Mouse (Mus musculus) 3T3-L1 (cell line): Measurements from ENCODE around the gene Slc41a2.

Experiments
- DNase-seq: peaks from one replicate; pipeline ENCODE4 v3.0.0-alpha.2; 2015; ENCODE audit warnings: low read depth, low spot score

Gene Slc41a2

DNA sequence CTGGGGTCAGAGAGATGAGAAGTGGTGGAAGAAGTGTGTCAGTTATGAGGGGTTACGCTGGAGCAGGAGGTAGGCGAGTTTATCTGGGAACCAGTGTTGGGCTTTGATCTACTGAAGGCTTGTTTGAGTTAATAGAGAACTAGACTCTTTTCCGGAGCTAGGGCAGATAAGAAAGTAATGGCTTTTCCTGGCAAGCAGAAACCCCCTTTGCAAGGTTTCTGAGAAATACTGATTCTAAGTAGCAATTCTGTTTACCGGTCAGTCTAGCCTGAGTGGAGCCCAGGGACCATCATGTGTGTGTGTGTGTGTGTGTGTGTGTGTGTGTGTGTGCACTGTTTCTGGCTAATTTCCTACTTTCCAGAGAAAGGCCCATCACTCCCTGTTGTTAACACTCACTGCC, 109.1 kb downstream of the Slc41a2 start:
- DNase-seq, result no peak

DNA sequence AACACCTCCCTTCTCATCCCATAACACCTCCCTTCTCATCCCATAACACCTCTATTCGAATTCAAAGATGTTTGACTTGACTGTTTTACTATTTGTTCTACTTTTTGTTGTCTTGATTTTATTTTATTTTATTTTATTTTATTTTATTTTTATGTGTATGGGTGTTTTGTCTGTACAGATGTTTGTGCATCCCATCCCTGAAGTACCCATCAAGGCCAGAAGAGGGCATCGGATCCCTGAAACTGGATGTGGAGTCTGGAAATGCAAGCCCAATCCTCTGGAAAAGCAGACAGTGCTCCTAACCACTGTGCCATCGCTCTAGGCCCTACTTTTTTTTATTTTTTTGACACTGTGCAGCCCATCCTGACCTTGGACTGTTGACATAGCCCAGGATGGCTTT, 112.7 kb downstream of the Slc41a2 start:
- peak; percentile 48 for DNase-seq

DNA sequence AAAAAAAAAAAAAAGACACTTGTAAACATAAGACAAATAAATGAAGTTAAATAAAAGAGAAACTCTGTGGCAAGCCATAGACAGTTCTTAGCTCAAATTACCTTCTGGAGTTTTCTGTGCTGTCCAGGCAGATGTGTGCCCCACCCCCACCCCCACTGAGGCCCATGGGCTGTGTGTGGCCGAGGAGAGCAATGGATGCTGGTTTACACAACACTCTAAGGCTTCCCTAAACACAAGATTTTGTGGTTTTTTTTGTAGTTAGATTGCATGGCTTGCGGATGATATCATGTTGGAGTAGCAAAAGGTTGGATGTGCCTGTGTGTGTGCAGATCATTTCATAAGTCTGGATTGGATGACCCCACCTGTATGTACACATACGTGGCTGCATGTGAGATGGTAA, 116.8 kb downstream of the Slc41a2 start:
- no peak for DNase-seq

DNA sequence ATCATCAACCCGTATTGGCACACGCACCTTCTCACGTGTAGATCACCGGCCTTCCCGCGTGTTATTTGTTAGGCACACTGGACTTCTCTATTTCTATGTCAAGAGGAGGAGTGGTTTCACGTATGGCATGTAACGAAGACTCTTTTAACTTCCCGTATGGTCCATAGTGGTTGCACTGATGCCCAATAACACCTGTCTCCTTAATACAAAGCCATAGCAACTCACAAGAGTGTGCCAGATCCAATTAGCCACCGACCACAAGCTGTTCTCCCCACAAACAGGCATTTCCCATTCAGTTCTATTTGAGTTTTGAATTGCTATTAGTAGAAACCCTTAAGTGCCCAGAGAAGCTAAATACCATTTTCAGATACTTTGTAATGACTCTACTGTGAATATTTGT, 117.5 kb downstream of the Slc41a2 start:
- DNase-seq, result no peak

DNA sequence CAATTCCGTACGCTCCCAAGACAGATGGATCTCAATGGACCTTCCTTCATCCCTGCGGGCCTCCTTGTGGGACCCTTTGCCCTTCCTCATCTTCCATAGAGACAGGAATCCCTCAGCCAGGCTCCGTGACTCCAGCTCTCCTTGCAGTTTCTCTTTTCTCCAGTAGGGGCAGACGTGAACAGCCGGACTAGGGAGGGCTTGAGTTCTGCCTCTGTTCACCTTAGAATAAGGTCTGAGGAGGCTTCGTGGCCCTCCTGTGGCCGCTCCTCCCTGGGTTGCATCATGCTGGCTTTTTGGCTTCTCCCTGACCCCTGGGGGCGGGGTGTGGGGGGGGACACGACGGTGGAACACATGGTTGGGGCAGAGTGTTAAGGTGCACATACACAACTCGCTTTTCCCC, 118.0 kb downstream of the Slc41a2 start:
- DNase-seq, result peak; percentile 47

DNA sequence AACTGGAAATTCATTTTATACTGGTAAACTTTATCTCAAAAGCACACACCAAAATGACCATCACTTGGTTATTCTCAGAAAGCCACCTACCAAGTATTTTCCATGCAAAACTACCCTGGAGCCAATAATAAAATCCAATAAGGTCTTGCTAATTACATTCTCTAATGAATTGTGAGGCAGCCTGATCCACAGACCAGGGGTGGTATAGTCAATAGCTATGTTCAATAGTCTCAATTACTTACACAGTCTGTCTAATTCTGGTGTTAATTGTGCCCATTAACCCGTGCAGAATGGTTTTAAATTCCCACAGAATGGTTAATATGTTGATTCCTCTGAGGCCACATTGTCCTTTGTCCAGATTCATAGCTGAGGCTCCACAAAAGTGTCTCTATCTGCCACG, 118.9 kb downstream of the Slc41a2 start:
- no peak for DNase-seq

DNA sequence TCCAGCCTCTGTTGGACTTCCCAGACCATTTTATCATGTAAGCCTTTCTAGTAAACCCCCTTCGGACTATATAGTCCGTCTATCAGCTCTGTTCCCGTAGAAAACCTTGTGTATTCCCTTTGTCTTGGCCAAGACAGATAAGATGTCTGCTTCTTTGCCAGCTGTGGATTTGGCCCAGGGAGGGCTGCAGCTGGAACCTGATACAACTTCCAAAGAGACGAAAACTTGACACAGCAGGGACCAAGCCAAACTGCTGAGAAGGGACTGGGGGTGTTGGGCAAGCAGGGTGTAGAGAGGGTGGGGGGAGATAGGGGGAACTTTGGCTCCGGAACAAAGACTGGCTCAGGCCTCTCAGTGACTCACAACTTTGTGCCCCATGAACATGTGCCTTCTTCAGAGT, 120.4 kb downstream of the Slc41a2 start:
- DNase-seq, result no peak

DNA sequence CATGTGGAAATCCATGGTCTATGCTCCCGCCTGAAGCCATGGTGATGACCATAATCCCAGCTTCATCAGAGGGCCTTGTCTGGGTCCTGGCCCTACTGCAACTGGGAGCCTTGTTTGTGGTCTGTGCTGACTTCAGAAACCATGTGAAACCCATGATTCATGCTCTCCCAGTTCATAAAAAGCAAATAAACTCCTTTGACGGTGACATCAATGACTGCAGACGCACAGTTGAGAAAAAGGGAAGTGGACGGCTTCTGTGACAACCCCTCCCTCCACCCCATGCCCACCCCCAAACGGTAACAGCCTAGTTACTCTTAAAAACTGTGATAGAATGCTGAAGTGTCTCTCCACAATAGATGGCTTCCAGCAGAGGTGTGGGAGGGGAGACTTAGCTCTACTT, 122.1 kb downstream of the Slc41a2 start:
- DNase-seq, result no peak

DNA sequence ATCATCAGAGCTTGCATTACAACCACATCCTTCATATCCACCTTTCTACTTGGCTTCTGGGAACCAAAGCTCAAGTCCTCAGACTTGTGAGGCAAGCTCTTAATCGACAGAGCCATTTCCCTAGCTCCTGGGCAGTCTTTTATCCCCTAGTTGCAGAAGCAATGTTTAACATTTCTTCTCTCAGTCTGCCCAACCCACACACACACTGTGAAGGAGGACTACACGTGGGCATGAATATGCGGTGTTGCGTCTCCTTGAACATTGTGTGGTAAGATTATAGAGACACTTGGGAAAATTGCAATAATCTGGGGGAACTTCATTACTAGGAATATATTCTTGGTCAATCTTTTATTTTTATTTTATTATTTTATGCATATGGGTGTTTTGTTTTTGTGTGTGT, 125.1 kb downstream of the Slc41a2 start:
- no peak for DNase-seq

DNA sequence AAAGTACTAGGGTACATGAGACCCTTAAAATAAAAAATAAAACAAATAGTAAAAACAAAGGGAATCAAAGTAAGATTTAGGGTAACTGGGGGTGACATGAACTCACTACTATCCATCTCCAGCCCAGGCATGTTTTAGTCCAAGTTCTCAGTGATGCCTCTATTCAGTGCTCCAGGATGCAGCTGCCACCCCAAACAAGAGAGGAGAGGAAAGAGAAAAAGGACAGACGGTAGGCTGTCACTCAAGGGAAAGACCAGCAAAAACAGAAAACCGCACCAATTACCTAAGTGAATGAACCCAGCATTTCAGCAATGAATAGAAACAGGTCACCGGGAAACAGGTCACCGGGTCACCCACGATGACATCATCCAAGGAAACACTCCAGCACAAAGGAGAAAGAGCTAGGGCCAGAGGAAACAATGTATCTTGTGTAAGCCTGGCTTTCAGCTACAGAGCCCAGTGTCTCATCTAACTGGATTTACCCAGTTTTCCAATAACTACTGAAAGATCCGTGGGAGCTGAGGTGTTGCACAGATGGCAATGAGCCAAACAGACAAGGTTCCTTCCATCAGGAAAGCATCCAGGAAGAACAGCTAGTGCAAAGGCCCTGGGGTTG, 126.6 kb downstream of the Slc41a2 start:
- DNase-seq, result peak; percentile 55

DNA sequence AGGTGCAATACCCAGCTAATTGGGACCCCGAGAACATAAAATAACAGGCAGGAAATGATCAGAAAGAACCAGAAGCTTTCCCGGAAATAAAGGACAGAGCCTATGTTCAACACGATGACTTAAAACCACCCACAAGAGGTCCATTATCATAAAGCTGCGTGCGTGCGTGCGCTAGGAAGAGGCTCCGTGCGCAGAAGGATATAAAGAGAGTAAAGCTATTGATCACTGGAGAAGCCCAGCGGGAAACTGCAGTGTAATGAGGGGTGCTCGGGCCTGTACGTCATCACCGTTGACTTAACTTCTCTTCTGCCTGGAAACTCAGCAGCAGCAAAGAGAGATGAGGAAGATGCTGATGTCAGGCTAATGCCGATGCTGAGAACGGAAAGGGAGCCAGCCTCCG, 127.6 kb downstream of the Slc41a2 start:
- DNase-seq, result no peak

DNA sequence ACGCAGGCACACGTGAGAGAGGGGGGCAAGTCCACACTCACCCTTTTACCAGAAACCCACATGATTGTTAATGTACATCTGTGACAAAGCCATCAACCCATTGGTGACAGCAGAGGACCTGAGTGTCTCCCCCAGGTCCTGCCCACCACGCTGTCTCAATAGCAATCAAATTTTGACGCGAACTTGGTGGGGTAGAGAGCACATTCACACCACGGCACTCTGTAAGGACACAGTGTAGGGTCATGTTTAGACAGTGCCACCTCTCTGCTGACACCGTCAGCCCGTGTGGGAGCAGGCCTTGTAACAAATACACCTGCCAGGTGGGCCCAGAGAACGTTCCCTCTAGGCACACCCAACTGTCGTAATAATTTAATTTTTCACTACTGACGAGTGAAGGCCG, 128.3 kb downstream of the Slc41a2 start:
- DNase-seq, result no peak

DNA sequence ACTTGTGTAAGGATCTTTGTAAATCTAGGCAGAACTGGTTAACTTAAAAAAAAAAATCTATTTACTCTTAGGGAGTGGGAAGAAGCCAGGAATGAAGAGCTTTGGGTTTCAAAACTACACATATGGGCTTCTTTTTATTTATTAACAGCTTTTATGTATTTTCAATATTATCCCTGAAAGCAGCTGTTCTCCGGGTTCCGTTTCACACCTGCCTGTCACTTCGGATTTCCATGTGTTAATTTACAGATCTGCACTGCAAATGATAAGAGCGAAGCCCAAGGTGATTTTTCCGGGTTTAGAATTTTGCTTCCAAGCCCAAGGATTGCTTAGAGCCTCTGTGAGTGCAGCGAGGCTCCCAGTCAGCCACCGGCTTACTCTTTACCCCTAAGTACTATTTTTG, 129.2 kb downstream of the Slc41a2 start:
- no peak for DNase-seq

DNA sequence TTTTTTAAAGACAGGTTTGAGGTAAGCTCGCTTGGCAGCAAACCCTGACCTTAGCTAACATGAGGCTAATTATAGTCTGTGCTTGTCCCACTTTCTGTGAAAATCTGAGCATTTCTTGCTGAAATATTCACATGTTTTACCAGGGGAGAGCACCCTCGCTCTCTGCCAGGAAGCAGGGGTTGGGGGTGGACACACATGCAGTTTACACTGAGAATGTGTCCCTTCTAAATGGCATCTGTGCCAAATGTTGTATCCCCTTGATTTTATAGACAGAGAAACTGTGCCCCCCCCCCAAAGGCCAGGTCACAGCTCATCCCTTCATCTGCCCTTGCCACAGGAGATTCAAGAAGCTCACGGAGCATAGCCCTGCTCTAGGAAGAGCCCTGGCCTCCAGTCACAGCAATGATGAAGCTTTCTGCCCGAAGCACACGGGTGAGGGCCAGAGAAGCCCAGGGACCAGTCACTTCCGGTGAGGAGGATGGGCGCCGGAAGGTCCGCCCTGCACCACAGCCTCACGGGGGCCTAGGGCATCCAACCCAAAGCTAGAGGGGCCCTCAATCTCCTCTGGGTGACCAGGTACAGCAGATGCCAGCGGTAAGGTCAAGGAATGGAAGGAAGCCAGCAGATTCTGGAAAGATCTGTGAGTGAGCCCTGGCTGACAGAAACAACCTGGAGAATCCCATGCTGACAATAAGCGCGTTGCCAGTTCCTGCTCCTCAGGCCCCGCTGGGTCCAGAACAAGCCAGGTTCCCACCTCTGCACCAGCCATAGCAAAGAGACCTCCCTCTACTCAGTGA, 134.6 kb downstream of the Slc41a2 start:
- no peak for DNase-seq

DNA sequence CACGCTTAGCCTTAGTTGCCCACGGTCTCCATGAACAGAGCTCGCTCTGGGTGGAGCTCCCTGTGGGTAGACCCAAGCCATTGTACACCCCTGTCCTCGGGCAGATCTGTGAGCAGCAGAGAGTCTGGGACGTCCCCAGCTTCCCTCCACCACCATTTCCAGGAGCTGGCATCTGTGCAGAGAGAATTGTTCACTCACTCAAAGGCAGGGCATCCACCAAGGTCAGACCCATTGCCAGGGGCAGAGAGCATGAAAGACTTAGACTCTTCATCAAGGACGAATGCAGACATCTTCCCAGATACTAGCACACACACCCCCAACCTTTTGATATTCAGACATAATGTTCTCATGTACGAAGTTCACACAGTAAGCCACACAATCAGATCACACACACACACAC, 136.2 kb downstream of the Slc41a2 start:
- DNase-seq, result no peak

DNA sequence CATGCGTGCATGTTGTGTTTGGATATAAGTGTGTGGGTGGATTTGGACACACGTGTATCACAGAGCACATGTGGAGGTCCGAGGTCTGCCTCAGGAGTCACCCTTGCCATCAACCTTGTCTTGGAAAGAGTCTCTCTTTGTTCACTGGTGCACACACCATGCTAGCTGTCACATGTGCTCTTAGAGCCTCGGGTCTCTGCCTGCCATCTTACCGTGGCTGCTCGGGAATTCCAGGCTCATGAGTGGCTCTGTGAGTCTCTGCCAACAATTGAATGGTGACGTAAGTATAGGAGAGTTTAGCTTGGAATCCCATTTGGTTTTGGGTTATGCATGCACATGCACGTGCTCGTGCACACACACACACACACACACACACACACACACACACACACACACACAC, 138.4 kb downstream of the Slc41a2 start:
- DNase-seq, result peak; percentile 78

DNA sequence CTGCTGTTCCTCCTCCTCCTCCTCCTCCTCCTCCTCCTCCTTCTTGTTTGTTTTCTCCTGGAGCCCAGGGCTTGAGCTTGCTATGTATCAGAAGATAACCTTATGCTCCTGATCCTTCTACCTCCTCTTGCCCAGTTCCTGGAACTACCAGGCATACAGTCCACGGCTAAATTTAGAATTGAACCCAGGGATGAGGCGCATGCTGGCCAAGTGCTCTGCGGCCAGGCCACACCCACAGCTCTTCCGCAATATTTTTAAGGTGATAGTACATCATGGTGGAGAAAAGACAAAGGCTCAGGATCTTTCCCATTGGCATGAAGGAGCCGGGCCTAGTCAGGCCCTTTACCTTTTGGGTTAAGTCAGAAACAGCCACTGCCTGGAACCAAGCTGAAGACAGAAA, 139.0 kb downstream of the Slc41a2 start:
- no peak for DNase-seq

DNA sequence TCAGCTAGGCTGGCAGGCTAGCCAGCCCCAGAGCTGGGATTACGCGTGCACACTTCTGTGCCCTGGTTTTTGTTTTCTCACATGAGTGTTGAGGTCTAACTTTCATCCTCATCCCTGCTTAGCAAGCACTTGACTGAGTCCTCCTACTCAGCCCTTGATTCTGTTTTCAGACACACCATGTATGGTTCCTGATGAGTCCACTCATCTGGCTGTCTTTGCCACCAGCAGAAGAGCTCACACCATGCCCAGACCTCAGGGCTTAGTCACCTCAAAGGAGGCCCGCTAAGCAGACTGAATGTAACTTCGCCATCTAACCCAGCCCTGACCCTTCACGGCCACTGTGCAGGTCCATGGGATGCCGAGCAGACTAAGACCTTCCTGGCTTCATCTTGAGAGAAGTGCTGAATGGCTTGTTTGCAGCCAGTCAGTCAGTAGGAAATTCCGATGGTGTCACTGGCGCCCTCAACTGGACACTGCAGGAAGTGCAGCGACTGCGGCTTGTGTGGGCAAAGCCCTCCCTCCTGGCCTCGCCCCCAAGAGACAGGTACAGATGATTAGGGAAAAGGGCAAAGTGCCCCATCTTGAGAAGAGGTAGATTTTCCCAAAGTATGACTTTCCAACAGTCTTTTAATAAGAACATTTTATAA, 139.9 kb downstream of the Slc41a2 start:
- peak; percentile 44 for DNase-seq

DNA sequence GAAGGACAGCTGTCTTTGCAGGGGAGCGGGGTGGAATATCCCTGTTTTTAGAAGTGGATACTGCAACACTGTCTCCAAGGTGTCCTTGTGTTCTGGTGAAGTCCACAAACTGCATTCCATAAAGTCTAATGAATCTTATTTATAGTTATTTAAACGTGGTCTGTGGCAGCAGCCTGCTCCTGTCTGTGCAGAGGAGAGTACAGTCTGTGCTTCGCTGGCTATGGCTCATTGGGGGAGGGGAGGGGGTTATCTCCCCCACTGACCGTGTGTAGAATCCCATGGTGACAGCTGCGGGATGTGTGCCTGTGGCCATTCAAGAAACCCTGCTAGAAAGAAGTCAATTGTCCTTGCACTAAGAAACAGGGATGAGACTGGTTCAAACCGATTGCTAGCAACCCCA, 145.7 kb downstream of the Slc41a2 start:
- DNase-seq, result no peak

DNA sequence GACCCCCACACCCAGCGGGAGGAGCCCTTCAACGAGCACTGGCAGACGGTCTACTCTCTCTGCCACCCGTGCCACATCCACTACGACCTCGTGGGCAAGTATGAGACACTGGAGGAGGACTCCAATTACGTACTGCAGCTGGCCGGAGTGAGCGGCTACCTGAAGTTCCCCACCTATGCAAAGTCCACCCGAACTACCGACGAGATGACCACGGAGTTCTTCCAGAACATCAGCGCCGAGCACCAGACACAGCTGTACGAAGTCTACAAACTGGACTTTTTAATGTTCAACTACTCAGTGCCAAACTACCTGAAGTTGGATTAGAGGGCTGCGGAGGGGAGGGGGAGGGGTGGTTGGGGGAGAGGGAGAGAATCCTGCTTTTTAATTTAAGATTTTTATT, 146.2 kb downstream of the Slc41a2 start:
- DNase-seq, result no peak

DNA sequence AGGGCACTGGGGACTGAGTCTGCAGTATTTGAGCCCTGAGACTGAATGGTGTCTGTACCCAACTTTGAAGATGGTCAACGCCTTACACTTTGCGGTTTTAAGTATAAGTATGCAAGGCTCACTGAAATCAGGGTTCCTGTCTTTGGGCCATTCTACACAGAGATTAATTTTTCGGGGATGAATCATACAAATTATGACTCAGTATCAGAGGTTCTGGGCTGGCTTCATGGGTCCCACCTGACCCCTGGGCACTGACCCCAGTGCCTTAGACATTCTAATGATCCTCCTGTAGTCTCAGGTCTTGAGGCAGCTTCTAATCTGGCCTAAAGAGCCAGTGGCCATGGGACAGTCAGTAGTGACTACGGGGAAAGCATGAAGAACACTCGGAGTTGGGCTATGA, 148.6 kb downstream of the Slc41a2 start:
- peak; percentile 53 for DNase-seq

DNA sequence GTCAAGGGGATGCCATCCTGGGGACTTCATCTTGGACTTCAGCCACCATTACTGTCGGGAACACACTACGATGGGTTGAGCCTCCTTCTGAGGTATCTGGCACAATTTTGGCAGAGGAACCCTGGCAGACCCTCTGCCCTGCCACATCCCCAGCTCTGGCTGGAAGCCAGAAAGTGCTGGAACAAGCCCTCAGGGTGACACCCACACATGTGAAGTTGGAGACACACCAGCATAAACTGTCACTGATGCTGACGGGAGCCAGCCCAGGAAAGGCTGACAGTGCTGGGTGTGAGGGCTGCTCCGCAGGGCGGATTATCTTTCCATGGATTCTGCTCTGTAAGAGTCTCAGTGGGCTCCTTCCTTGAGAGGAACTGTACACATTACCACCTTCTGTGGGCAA, 150.7 kb downstream of the Slc41a2 start:
- no peak for DNase-seq

DNA sequence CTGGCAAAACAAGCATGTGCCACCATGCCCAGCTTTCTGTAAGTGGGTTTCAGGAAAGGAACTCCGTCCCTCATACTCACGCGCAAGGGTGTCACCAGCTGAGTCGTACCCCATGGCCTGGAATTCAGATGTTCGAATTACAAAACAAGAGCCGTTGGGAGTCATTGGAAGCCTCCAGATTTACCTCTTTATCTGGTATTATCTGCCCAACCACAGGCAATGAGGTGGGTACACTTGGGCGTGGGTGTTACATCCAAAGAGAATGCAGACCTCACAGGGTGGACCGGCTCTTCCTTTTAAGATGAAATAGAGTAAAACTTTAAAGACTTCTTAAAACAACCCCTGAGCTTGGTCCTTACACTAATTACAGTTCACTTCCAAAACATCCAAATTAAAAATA, 151.5 kb downstream of the Slc41a2 start:
- no peak for DNase-seq
